Mouse (Mus musculus) activated CD4-positive, CD25-positive, alpha-beta regulatory T cell, adult 4 months (primary cell): Measurements from ENCODE around the gene Gm42421. TPM values are rescaled to one million over a fixed set of nuclear protein-coding genes. Genes with fewer than 3 reads are reported as not detected.

Experiments
- ATAC-seq: one replicate; pipeline ENCODE4 v1.8.0; 2017
- polyA plus RNA-seq, 2 experiments: library from polyadenylated mRNA; unstranded; fragments of 100-300 nt; shearing (Covaris generic); gene quantifications; one replicate each; pipeline ENCODE4 v1.2.1; 2017

Gm42421 gene
- polyA plus RNA-seq: 1 to 10 TPM in 1 of 2 experiments, not detected in 1; 2.7 TPM

DNA sequence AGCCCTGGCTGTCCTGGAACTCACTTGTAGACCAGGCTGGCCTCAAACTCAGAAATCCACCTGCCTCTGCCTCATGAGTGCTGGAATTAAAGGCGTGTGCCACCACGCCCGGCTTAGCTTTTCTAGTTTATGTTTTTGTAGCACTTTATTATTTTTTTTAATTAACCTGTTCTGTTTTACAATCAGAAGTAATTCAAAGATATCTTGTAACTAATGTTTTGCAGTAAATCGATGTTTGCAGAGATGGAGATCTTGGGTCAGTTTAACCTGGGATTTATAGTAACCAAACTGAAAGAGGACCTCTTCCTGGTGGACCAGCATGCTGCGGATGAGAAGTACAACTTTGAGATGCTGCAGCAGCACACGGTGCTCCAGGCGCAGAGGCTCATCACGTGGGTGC is at the start of gene Gm42421:
TSS of gene Gm42421 (plus strand) at position 301 of the 400 bp plus-strand sequence.
- ATAC-seq: no peak

GRCm38 (mm10) chr5:143885274-143885673 is 42.7 kb upstream of the Gm42421 start:
- no peak for ATAC-seq

GRCm38 (mm10) chr5:143890741-143891140 is 37.2 kb upstream of the Gm42421 start:
- ATAC-seq: no peak

- ATAC-seq: no peak
Measured at GRCm38 (mm10) chr5:143892255-143892886, 35.6 kb upstream of the Gm42421 start.

- no peak for ATAC-seq
Measured at GRCm38 (mm10) chr5:143893396-143893795, 34.6 kb upstream of the Gm42421 start.

GRCm38 (mm10) chr5:143897635-143898330 is 30.2 kb upstream of the Gm42421 start, which contains the start of gene Ankrd61:
Ankrd61 (minus strand) TSS chr5:143897685.
- ATAC-seq: no peak

GRCm38 (mm10) chr5:143902111-143902510 is 25.9 kb upstream of the Gm42421 start:
- ATAC-seq: no peak

- no peak for ATAC-seq
Measured at GRCm38 (mm10) chr5:143903813-143904212, 24.2 kb upstream of the Gm42421 start.

DNA sequence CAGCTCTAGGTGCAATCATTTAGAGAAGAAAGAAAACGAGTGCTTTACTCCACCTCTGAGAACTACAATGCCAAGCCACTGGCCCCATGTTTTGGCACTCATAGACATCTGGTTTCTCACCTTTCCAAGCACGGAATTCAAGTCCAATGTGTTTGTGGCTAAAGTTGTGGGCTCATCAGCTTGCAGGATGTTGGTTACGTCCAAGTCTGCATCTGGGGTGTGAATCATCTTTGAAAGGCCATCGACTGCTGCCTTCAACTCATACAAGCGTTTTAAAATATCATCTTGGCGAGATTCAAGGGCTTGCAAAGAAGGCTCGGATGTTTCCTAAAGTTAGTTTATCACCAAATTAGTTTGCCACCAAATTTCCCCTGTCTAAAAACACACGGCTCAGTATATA is 21.5 kb upstream of the Gm42421 start:
- ATAC-seq: no peak

- no peak for ATAC-seq
Measured at GRCm38 (mm10) chr5:143908926-143909325, 19.0 kb upstream of the Gm42421 start.

DNA sequence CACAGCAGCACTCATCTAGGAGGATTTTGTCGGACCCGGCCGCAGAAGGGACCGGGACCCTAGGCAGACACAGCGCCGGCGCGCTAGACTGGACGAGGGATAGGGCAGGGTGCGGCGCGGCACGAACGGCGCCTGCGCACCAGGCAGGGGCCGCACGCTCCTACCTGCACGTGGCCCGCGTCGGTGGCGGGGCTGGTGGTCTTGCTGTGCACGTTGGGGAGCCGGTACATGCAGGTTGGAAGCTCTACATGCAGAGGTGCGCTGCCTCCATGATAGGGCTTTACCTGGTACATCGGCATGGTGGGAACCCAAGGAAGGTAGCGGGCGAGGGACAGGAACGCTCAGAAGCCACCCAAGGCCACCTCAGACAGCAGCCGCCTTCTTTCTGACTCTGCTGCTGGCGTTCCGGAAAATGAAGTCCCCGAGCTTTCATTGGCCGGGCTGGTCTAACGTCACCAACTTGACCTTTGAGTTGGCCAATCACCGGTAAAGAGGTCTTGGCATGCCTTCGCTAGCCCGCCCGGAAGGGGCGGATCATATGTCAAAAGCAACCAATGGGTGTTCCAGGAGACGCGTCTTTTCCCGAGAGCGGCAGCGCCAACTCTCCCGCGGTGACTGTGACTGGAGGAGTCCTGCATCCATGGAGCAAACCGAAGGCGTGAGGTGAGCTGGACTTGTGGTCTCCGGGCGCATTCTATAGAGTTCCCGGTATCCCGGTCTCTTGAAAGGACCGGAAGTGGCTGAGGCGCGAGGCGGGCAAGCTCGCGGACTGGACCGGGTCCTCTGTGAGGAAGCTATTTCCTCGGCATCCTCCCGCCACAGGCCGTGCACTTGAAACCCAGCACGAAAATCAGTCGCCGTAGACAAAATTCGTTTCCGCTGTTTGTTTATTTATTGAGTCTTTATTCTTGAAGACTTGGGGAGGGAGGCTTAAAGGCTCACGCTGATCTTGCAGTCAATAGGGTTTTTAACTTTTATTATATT is 18.3 kb upstream of the Gm42421 start, which contains the start of the genes Aimp2 and Pms2:
TSS of gene Aimp2 (minus strand) at position 431 of the 984 bp plus-strand sequence.
TSS of gene Pms2 (plus strand) at position 548 of the 984 bp plus-strand sequence.
- peak; percentile 98 for ATAC-seq

DNA sequence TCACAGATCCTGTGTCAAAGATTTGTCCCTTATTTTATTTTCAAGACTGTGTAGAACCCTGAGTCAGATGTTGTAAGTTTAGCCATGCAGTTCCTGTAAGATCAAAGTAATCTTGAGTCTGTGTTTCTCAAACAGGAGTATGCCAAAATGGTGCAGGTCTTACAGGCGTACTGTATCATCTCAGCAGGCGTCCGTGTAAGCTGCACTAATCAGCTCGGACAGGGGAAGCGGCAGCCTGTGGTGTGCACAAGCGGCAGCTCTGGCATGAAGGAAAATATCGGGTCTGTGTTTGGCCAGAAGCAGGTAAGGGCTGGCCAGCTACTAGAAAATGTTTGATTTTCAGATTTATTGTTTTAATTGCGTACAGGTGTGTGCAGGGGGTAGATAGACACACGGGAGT is 11.8 kb upstream of the Gm42421 start:
- no peak for ATAC-seq

- ATAC-seq: peak; percentile 76
Measured at GRCm38 (mm10) chr5:143917418-143917817, 10.6 kb upstream of the Gm42421 start.

- ATAC-seq: no peak
Measured at GRCm38 (mm10) chr5:143918120-143918519, 9.9 kb upstream of the Gm42421 start.

GRCm38 (mm10) chr5:143924781-143925452 is 3.1 kb upstream of the Gm42421 start:
- no peak for ATAC-seq

GRCm38 (mm10) chr5:143929291-143929690 is 1.3 kb downstream of the Gm42421 start:
- ATAC-seq: no peak

DNA sequence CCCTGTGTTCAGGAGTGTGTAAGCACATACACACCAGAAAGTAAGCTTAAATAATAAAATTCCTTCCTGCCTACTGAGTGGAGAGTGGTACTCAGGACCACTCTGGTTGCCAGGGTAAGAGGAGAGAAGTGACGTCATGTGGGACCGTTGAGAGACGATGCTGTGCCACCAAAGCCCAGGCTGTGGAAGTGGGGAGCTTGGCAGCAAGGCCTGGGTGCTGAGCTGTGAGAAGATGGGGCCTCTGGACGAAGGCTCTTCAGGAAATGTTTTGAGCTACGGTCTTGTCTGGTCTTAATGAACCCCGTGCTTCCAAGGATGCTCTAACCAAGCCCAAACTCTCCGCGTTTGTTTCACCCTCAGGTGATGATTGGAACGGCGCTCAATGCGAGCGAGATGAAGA is 2.7 kb downstream of the Gm42421 start:
- no peak for ATAC-seq

DNA sequence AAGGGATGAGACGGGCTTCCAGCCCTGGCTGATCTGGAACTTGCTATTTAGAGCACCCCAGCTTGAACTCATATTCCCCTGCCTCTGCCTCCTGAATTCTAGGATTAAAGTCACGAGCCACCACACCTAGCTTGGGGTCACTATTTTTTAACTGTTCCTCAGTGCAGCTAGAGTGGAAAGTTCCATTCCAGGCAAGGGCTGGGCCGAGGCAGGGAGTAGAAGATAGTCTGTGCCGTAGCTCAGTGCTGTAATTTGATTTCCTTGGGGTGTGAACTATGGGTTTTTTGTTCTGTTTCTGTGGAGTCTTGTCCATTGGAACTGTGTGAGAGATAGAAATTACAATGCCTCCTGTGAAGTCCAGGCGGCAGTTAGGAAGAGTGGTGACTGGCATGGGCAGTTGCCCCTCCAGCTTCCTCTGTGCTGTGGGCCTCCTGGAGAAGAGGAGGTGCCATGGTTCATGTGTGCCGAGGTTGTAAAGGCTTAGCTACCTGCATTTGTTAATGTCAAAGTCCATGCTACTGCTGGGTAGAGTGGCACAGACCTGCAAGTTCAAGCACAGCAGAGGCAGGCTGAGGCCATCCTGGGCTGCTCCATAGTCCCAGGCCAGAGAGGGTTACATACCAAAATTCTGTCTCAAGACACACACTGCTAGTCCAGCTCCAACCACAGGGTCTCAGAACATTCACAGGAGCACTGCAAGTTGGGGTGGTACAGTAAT is 4.0 kb downstream of the Gm42421 start:
- no peak for ATAC-seq

DNA sequence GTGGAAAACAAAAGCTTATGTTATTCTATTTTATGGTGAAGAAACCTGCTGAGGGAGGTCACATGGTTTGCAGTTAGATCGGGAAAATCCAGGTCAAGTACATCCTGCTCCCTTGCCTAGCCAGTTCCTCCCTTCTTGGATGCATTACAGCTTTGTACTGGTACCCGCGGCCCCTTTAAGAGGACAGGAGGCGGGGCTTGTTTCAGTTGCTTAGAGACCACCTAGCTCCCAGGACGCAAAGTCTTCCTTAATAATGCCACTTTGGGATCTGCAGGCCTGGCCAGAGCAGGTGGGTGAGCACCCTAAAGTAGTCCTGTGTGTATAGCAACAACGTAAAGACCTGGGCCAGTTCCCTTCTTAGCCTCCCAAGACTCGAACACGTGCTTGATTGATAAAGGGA is 4.9 kb downstream of the Gm42421 start, which contains the start of gene Rsph10b:
TSS of gene Rsph10b (plus strand) at position 205 of the 400 bp plus-strand sequence.
- ATAC-seq: no peak

- ATAC-seq: no peak
Measured at GRCm38 (mm10) chr5:143933414-143933813, 5.4 kb downstream of the Gm42421 start.

DNA sequence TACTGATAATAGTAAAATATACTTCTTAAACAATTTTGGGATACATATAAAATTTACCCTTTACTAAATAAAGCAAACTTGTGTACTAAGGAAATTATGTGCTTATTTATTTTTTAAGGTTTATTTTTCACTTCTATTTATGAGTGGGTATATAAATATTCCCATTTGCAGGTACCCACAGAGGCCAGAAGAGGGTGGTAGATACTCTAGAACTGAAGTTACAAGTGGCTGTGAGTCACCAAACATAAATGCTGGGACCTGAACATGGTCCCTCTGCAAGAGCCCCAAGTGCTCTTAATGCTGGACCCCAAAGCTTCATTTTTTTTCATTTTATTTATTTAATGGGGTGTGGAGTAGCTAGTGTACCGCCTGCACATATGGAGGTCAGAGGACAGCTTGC is 5.9 kb downstream of the Gm42421 start:
- ATAC-seq: no peak
